Comparison of ENCODE assay signal across 8 mouse cellular contexts in the genomic region with DNA sequence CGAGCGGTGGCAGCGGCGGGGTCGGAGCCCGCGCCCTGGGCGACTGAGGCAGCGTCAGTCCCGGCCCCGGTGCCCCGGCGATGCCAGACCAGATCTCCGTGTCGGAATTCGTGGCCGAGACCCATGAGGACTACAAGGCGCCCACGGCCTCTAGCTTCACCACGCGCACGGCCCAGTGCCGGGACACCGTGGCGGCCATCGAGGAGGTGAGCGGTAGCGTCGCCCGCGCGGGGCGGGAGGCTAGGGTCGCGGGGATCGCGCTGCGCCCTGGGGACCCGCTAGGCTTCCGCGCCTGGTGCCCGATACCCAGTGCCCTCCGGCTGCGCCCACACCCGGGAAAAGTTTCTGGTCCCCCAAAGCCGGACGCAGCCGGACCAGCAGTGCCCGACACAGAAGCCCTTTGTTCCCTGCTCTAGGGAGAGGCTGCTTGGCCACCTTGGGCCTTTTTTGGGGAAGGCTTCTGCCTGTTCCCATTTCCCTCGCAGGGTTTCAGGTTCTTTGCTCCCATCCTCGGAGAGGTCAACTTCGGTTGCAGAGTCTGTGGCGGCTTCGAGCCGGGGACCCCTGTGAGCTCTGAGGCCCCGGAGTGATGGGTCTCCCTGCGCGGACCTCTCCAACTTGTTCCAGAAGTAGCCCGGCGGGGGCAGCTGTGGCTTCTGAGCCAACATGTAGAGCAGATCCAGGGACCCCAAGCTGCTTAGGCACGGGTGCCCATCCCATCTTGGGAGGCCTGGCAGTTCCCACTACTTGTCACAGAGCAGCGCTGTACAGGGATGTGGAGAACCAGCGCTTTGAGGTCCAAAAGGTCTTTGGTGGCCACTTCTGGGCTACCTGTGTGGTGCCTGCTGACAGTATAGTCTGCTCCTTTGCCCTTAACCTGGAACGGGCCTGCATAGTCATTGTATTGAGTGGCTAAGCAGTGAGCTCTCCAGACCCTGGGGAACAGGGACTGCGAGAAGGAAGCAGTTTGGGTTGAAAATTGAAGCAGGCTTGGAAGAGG.
DNase-seq lines count a peak whose midpoint lies in the region; ATAC-seq and TF ChIP-seq lines count a peak whose summit lies in the region.
"Not testable (repeated sequence)": the region's sequence is repeated elsewhere in the genome, so short reads cannot be mapped to it uniquely, and the experiment has no call there.

No protein-coding gene starts in this region.

- peak overlapping the region; percentile 91 for H3K9ac ChIP-seq in hindbrain, embryonic 11.5 days (ENCODE audit: low read depth, low read length)
- H3K9ac ChIP-seq in liver, embryonic 13.5 days = peak overlapping the region; percentile 67
- H3K9ac ChIP-seq in midbrain, embryonic 16.5 days (ENCODE audit: low read depth, low read length) = peak overlapping the region; percentile 89

- WGBS in hindbrain, embryonic 11.5 days = 3% methylated on average over 57 of the region's 65 CpGs
- 2% methylated on average over 65 of the region's 65 CpGs for WGBS in liver, embryonic 13.5 days (ENCODE audit: insufficient replicate concordance)
- WGBS in midbrain, embryonic 16.5 days = 1% methylated on average over 54 of the region's 65 CpGs
- WGBS in spleen, adult 2 months = 5% methylated on average over 55 of the region's 65 CpGs

- H3K4me1 ChIP-seq in hindbrain, embryonic 11.5 days (replicated peaks; ENCODE audit: control insufficient read depth, insufficient read depth, low read length); liver, embryonic 13.5 days (replicated peaks); midbrain, embryonic 16.5 days (ENCODE audit: control insufficient read depth, insufficient read depth, low read length); spleen, adult 2 months (ENCODE audit: control insufficient read depth, insufficient read depth, insufficient read length): not testable (repeated sequence)

- DNase-seq in 3T3-L1 (ENCODE audit: low read depth, low spot score) = peak; percentile 6
- peak; percentile 17 to 30 for DNase-seq in cerebellum, postnatal 10 days
- DNase-seq in frontal cortex, postnatal 10 days (ENCODE audit: low spot score in 2 of 2) = peak; percentile 11 to 31
- DNase-seq in hindbrain, embryonic 11.5 days (ENCODE audit: low spot score) = peak; percentile 45
- peak; percentile 5 to 10 for DNase-seq in layer of hippocampus, adult 18-20 months (ENCODE audit: low spot score in 2 of 2)
- DNase-seq in liver, embryonic 13.5 days; spleen, adult 2 months (ENCODE audit: low read depth in 1 of 2, low spot score in 2 of 2): not testable (repeated sequence)

- peak overlapping the region; percentile 74 for H3K4me3 ChIP-seq in hindbrain, embryonic 11.5 days (ENCODE audit: low read depth, low read length)
- peak overlapping the region; percentile 66 for H3K4me3 ChIP-seq in liver, embryonic 13.5 days (replicated peaks)
- H3K4me3 ChIP-seq in midbrain, embryonic 16.5 days (ENCODE audit: low read depth, low read length) = peak overlapping the region; percentile 83
- peak overlapping the region; percentile 74 for H3K4me3 ChIP-seq in spleen, adult 2 months (ENCODE audit: extremely low read depth, insufficient read depth, insufficient read length)

- H3K4me2 ChIP-seq in hindbrain, embryonic 11.5 days (replicated peaks; ENCODE audit: low read depth, low read length) = peak overlapping the region; percentile 38
- peak overlapping the region; percentile 64 for H3K4me2 ChIP-seq in liver, embryonic 13.5 days
- peak overlapping the region; percentile 55 for H3K4me2 ChIP-seq in midbrain, embryonic 16.5 days (ENCODE audit: low read length)

- not testable (repeated sequence) for TF ChIP-seq CTCF in spleen, adult 2 months (IDR thresholded peaks at IDR 0.05; ENCODE audit: extremely low read depth, insufficient read depth, insufficient read length, insufficient replicate concordance)

- H3K27me3 ChIP-seq in hindbrain, embryonic 11.5 days (ENCODE audit: control insufficient read depth, insufficient read depth, low read length); liver, embryonic 13.5 days; midbrain, embryonic 16.5 days (ENCODE audit: control insufficient read depth, insufficient read depth, low read depth, low read length); spleen, adult 2 months (ENCODE audit: control insufficient read depth, insufficient read depth, low read length): not testable (repeated sequence)

- not testable (repeated sequence) for H3K36me3 ChIP-seq in hindbrain, embryonic 11.5 days (ENCODE audit: control insufficient read depth, insufficient read depth, low read length); liver, embryonic 13.5 days; midbrain, embryonic 16.5 days (ENCODE audit: control insufficient read depth, insufficient read depth, low read length); spleen, adult 2 months (ENCODE audit: control insufficient read depth, insufficient read depth, low read length)

- peak overlapping the region; percentile 86 for H3K27ac ChIP-seq in hindbrain, embryonic 11.5 days (ENCODE audit: low read depth, low read length)
- H3K27ac ChIP-seq in liver, embryonic 13.5 days = peak overlapping the region; percentile 64
- peak overlapping the region; percentile 92 for H3K27ac ChIP-seq in midbrain, embryonic 16.5 days (ENCODE audit: low read length)
- peak overlapping the region; percentile 9; the same call in 1 of the 2 replicates for H3K27ac ChIP-seq in spleen, adult 2 months (ENCODE audit: insufficient read depth, low read length)

- H3K9me3 ChIP-seq in hindbrain, embryonic 11.5 days (ENCODE audit: control insufficient read depth, low read length); liver, embryonic 13.5 days (replicated peaks); midbrain, embryonic 16.5 days (replicated peaks; ENCODE audit: control insufficient read depth, low read length, poor library complexity, severe bottlenecking): not testable (repeated sequence)

- TF ChIP-seq POLR2A in spleen, adult 2 months (IDR thresholded peaks at IDR 0.05; ENCODE audit: low read depth, low read length) = not testable (repeated sequence)

- ATAC-seq in hindbrain, embryonic 11.5 days (ENCODE audit: low FRiP score); liver, embryonic 13.5 days (ENCODE audit: low read depth); midbrain, embryonic 16.5 days: not testable (repeated sequence)

Comparison
In these comparisons a context has a peak if more than half of its experiments do, and no peak if none do; other contexts are left out.
1. H3K27ac ChIP-seq: peak in every context shown above with its lines; median percentile 92 in midbrain, embryonic 16.5 days; 86 in hindbrain, embryonic 11.5 days; 64 in liver, embryonic 13.5 days; 9 in spleen, adult 2 months.